Mouse (Mus musculus): Measurements from ENCODE around the gene Zfp62.

DNA sequence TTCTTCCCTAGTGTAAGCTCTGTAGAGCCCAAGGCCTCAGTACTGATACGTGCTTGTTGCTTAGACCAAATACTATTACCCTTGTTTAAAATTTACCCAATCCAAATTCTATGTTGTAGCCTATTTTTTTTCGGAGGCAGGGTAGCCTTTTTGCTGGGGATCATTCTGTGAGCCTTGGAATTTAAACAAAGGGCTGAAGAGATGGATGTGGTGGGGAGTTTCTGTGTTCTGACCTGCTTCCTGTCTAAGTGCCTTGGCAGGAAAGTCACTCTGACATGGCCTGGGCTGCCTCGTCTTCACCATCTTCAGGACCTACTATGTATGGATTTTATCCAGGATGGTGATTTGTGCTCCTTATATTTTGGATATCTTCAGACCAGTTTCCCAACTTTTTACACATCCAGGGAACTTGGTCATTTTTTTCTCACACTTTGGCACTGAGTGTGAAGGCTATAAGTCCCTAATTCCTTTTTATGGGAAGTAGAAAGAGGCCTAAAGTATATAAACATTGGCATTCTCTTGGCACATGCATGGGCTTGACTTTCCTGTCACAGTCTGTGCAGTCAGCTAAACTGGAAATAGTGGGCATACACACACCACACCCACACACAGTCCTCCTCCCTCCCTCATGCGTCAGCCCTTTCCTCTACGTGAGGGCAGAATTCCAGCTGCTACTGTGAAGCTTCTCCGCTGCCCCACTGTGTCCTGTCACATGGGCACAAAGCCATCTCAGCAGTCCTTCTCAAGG lies 45.3 kb downstream of the Zfp62 start:
- TF ChIP-seq ZC3H11A (IDR thresholded peaks at IDR 0.05; ENCODE audit: borderline replicate concordance, low read depth, low read length), result no peak
- TF ChIP-seq HCFC1 (IDR thresholded peaks at IDR 0.05; ENCODE audit: borderline replicate concordance, insufficient read depth, low read length), result no peak
- TF ChIP-seq ZNF384 (IDR thresholded peaks at IDR 0.05; ENCODE audit: low read depth, low read length), result no peak
- TF ChIP-seq CHD2 (IDR thresholded peaks at IDR 0.05; ENCODE audit: low read depth, low read length), result no peak

All from ES-E14 (cell line).